Mouse (Mus musculus): ENCODE results near the gene Gm20388. TPM values are rescaled to one million over a fixed set of nuclear protein-coding genes. Genes with fewer than 3 reads are reported as not detected.

The Gm20388 gene
- total RNA-seq, 2 experiments from 2014 or later = 11.4 to 18.1 TPM

DNA sequence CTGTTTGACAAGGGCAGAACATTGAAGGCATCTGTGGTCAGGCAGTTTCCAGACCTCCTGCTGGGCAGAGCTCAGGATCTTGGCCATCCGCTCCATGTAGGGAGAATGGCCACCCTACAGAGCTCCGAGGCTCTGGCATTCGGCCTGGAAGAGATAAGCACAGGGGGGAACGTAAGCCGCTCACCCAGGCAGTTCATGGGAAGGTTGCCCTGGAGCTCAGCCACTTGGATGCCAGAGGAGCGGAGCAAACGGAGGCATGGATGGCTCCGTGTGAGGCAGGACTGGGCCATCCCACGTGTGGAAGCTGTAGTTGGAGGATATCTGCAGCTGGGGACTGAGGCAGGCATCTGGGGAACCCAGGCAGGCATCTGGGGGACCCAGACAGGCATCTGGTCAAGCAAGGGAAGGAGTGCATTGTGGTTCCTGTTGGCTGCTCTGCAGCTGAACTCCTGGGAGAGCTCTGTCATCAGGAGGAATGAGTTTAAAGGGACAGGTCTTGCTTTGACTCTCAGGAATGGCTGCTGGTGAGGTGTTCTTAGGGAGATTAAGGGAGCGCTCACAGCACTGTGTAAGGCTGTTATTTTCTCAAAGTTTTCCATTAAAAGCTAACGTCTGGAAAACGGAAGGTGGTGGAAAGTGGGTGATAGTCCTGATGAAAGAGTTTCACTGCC, 4406.0 kb downstream of the Gm20388 start:
- peak; percentile 7; the same call in 1 of the 2 replicates for ATAC-seq (replicated peaks; ENCODE audit: low FRiP score, low TSS enrichment, poor library complexity, severe bottlenecking)

GRCm38 (mm10) chr8:124317191-124317682, 4406.6 kb downstream of the Gm20388 start:
- peak; percentile 60 for ATAC-seq (replicated peaks; ENCODE audit: low FRiP score, low TSS enrichment, poor library complexity, severe bottlenecking)

DNA sequence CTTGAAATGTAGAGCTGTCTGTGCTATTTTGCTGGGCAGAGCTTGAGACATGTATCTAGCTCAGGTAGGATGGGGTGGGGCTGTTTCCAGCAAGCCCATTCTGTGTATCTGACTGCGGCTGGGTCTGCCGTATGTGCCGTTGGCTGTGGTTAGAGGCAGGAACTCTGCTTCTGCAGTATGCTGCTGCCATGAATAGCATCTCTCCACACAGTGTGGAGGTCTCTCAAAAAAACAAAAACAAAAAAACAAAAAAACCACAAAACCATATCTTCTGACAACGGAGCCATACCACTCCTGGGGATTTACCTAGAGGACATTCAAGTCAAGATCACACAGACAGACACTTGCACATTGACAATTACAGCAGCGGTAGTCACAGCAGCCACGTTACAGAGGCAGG, 4407.2 kb downstream of the Gm20388 start:
- ATAC-seq (replicated peaks; ENCODE audit: low FRiP score, low TSS enrichment, poor library complexity, severe bottlenecking) = peak; percentile 34

GRCm38 (mm10) chr8:124318612-124319315, 4408.1 kb downstream of the Gm20388 start:
- peak; percentile 56 for ATAC-seq (replicated peaks; ENCODE audit: low FRiP score, low TSS enrichment, poor library complexity, severe bottlenecking)

DNA sequence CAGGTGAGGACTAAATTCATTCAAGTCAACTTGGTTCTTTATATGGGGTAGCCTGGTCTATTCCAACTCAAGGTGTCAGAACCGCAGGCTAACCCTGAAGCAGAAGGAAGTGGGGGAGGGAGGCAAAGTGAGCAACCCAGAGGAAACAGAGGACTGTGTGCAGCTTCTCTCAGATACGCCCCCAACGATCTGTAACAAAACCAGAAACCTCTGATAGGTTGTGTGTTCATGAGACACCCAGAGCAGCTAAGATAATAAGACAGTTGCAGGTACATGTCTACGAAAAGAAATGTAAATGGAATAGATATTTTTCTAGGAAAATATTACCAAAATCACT, 4408.6 kb downstream of the Gm20388 start:
- no peak for ATAC-seq (replicated peaks; ENCODE audit: low FRiP score, low TSS enrichment, poor library complexity, severe bottlenecking)

GRCm38 (mm10) chr8:124321227-124321840, 4410.7 kb downstream of the Gm20388 start:
- ATAC-seq (replicated peaks; ENCODE audit: low FRiP score, low TSS enrichment, poor library complexity, severe bottlenecking) = no peak

GRCm38 (mm10) chr8:124323356-124323755, 4412.7 kb downstream of the Gm20388 start:
- ATAC-seq (replicated peaks; ENCODE audit: low FRiP score, low TSS enrichment, poor library complexity, severe bottlenecking) = no peak

GRCm38 (mm10) chr8:124328259-124328658, 4417.6 kb downstream of the Gm20388 start:
- no peak for ATAC-seq (replicated peaks; ENCODE audit: low FRiP score, low TSS enrichment, poor library complexity, severe bottlenecking)

- ATAC-seq (replicated peaks; ENCODE audit: low FRiP score, low TSS enrichment, poor library complexity, severe bottlenecking) = no peak
Observed at GRCm38 (mm10) chr8:124329690-124330089, 4419.0 kb downstream of the Gm20388 start.

GRCm38 (mm10) chr8:124330433-124330832, 4419.8 kb downstream of the Gm20388 start:
- ATAC-seq (replicated peaks; ENCODE audit: low FRiP score, low TSS enrichment, poor library complexity, severe bottlenecking) = no peak

GRCm38 (mm10) chr8:124331094-124331493, 4420.5 kb downstream of the Gm20388 start:
- ATAC-seq (replicated peaks; ENCODE audit: low FRiP score, low TSS enrichment, poor library complexity, severe bottlenecking) = no peak

- no peak for ATAC-seq (replicated peaks; ENCODE audit: low FRiP score, low TSS enrichment, poor library complexity, severe bottlenecking)
Observed at GRCm38 (mm10) chr8:124331706-124332105, 4421.1 kb downstream of the Gm20388 start.

- ATAC-seq (replicated peaks; ENCODE audit: low FRiP score, low TSS enrichment, poor library complexity, severe bottlenecking) = no peak
Observed at GRCm38 (mm10) chr8:124336302-124336701, 4425.7 kb downstream of the Gm20388 start.

DNA sequence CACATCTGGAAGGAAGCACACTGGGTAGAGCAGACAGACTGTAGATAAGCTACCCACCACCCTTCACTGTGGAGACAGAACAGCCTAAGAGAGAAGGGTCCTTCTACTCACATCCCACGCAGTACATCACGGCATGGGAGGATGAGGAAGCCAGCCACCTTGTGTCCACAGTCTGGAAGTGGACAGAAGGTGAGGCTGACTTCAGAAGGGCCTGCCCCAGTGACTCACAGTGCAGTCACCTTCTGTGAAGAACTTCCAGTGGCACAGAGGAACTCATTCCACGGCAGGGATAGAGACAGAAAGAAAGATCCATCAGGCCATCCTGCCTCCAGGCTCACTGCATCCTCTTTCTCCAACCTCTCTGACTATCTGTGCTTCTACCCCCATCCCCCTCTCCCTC, 4429.1 kb downstream of the Gm20388 start:
- no peak for ATAC-seq (replicated peaks; ENCODE audit: low FRiP score, low TSS enrichment, poor library complexity, severe bottlenecking)

- no peak for ATAC-seq (replicated peaks; ENCODE audit: low FRiP score, low TSS enrichment, poor library complexity, severe bottlenecking)
Observed at GRCm38 (mm10) chr8:124340360-124341068, 4429.9 kb downstream of the Gm20388 start.

DNA sequence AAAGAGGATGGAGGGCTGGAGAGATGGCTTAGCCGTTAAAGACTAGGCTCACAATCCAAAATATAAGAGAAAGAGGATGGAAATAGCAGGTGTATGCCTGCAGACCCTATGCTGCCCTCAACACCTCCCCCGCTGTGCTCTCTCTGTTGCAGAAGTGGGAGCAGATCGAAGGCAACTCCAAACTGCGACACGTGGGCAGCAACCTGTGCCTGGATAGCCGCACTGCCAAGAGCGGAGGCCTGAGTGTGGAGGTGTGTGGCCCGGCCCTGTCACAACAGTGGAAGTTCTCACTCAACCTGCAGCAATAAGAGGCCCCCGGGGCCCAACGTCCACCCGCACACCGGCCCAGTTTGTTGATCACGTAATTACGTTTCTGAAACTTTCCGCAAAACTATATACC, 4432.5 kb downstream of the Gm20388 start:
- ATAC-seq (replicated peaks; ENCODE audit: low FRiP score, low TSS enrichment, poor library complexity, severe bottlenecking) = no peak

GRCm38 (mm10) chr8:124343991-124344390, 4433.4 kb downstream of the Gm20388 start:
- no peak for ATAC-seq (replicated peaks; ENCODE audit: low FRiP score, low TSS enrichment, poor library complexity, severe bottlenecking)

- no peak for ATAC-seq (replicated peaks; ENCODE audit: low FRiP score, low TSS enrichment, poor library complexity, severe bottlenecking)
Observed at GRCm38 (mm10) chr8:124345098-124345497, 4434.5 kb downstream of the Gm20388 start.

GRCm38 (mm10) chr8:124346852-124347523, 4436.3 kb downstream of the Gm20388 start:
- 0 out of 2 replicates have a peak, but pooled peaks have one; percentile 51 for ATAC-seq (replicated peaks; ENCODE audit: low FRiP score, low TSS enrichment, poor library complexity, severe bottlenecking)

Data from megakaryocyte-erythroid progenitor cell, adult 5-6 weeks (primary cell).